Mouse (Mus musculus) stomach, embryonic 16.5 days (tissue): ENCODE measurements around the gene A630076J17Rik. TPM values are rescaled to one million over a fixed set of nuclear protein-coding genes. Genes with fewer than 3 reads are reported as not detected.
A peak's percentile ranks its signal among the peaks of the same experiment; 100 is the strongest.

Experiments
- ATAC-seq: fragments of 200-750 bp; cut with Nextera tagmentation; 2 replicates; pipeline ENCODE4 v1.8.0; 2017; ENCODE audit warnings: moderate number of reproducible peaks, moderate TSS enrichment; ENCODE audit not compliant: insufficient read depth, low FRiP score
- H3K27ac ChIP-seq: fragments of 300-500 bp; sonication (generic); 2 replicates; pipeline ENCODE4 v1.5.1; 2014; ENCODE audit warnings: low read length
- H3K27me3 ChIP-seq: fragments of 300-500 bp; sonication (generic); 2 replicates; pipeline ENCODE4 v1.6.1; 2014; ENCODE audit warnings: low read length, control low read depth, mixed read lengths; ENCODE audit not compliant: control insufficient read depth, insufficient read depth
- H3K36me3 ChIP-seq: fragments of 300-500 bp; sonication (generic); 2 replicates; pipeline ENCODE4 v1.6.1; 2014; ENCODE audit warnings: low read length; ENCODE audit not compliant: control insufficient read depth, insufficient read depth
- H3K4me1 ChIP-seq: fragments of 300-500 bp; sonication (generic); 2 replicates; pipeline ENCODE4 v1.6.1; 2014; ENCODE audit warnings: low read length, control low read depth, mixed read lengths; ENCODE audit not compliant: control insufficient read depth, insufficient read depth
- H3K4me2 ChIP-seq: fragments of 300-500 bp; sonication (generic); 2 replicates; pipeline ENCODE4 v1.6.1; 2014; ENCODE audit warnings: low read depth, low read length, mixed read lengths
- H3K4me3 ChIP-seq: fragments of 300-500 bp; sonication (generic); replicated peaks from 2 replicates; pipeline ENCODE4 v1.5.1; 2014; ENCODE audit warnings: mild to moderate bottlenecking, low read length
- H3K9ac ChIP-seq: fragments of 300-500 bp; sonication (generic); 2 replicates; pipeline ENCODE4 v1.6.1; 2014; ENCODE audit warnings: low read length
- H3K9me3 ChIP-seq: fragments of 300-500 bp; sonication (generic); replicated peaks from 2 replicates; pipeline ENCODE4 v1.6.1; 2016; ENCODE audit warnings: low read length, control low read depth; ENCODE audit not compliant: control insufficient read depth
- WGBS: fragments of 180-500 bp; shearing (Covaris S2); extraction: QIAGEN DNeasy Blood & Tissue Kit; methylation state at CpG from one replicate; pipeline ENCODE4 v1.1.7; 2014; 5-methylcytosine and 5-hydroxymethylcytosine counted together
- polyA plus RNA-seq: library from polyadenylated mRNA; unstranded; fragments of >200 nt; fragmentation: Nextera tagmentation; extraction: Ambion mirVana; gene quantifications from 2 replicates; pipeline ENCODE4 v1.2.1, GENCODE M21; 2015

Gene A630076J17Rik
- polyA plus RNA-seq, result 1.5 and 3.3 TPM in 2 replicates

GRCm38 (mm10) chr3:107230527-107230926 is at the start of gene A630076J17Rik:
Gene A630076J17Rik (plus strand): TSS chr3:107230614.
- Histone ChIP-seq H3K27me3 (no peaks in the 10 kb centered on the region), H3K4me2 (no peak within 1 kb of the TSS), H3K9me3 (no peaks in the 10 kb centered on the region), H3K4me1 (peaks cover 11% of the 10 kb centered on the region; the same call in 1 of the 2 replicates), H3K4me3 (no peak within 1 kb of the TSS), H3K9ac (no peak within 1 kb of the TSS), H3K27ac (peak within 1 kb of the TSS; percentile 69), H3K36me3 (no peaks in the 10 kb centered on the region)
- ATAC-seq, result no peak; the same call in 1 of the 2 replicates
- WGBS, result 7% methylated on average over 1 of the region's 1 CpGs

- ATAC-seq, result peak; percentile 68; the same call in 1 of the 2 replicates
- H3K4me3 ChIP-seq, result no peak overlapping the region
- H3K4me1 ChIP-seq, result no peaks in the 10 kb centered on the region
- WGBS, result 60% methylated on average over 2 of the region's 2 CpGs
- H3K36me3 ChIP-seq, result no peaks in the 10 kb centered on the region
- no peaks in the 10 kb centered on the region for H3K9me3 ChIP-seq
- no peaks in the 10 kb centered on the region for H3K27me3 ChIP-seq
- no peak overlapping the region for H3K9ac ChIP-seq
- no peak overlapping the region for H3K27ac ChIP-seq
- no peak overlapping the region for H3K4me2 ChIP-seq
Measured at GRCm38 (mm10) chr3:107180860-107181259, 49.6 kb upstream of the A630076J17Rik start.

DNA sequence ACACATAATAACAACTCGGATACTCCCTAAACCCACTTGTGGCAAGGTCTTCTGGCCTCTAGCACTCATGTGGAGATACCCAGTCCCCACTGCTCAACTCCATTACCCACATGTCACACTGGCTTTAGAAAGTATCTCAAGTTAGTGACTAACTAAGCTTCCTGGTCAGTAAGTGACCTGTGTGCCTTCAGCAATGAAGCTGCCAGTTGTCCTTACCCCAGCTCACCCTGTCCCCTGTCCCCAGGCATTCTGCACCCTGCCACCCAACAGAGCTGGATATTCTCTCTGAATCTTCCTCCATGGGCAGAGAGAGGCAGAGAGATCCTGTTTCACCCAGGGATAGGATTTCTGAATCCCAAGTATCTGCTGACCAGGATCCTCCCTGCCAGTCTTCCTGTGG is 47.7 kb upstream of the A630076J17Rik start, which contains the start of gene Kcna10:
Kcna10 (plus strand) TSS at position 301 of the 400 bp plus-strand sequence.
- Histone ChIP-seq H3K4me2 (no peak within 1 kb of the TSS), H3K4me1 (no peaks in the 10 kb centered on the region), H3K27me3 (no peaks in the 10 kb centered on the region), H3K4me3 (no peak within 1 kb of the TSS), H3K9ac (no peak within 1 kb of the TSS), H3K27ac (no peak within 1 kb of the TSS), H3K9me3 (no peaks in the 10 kb centered on the region), H3K36me3 (no peaks in the 10 kb centered on the region)
- WGBS, result 64% methylated on average over 1 of the region's 1 CpGs
- ATAC-seq, result no peak

DNA sequence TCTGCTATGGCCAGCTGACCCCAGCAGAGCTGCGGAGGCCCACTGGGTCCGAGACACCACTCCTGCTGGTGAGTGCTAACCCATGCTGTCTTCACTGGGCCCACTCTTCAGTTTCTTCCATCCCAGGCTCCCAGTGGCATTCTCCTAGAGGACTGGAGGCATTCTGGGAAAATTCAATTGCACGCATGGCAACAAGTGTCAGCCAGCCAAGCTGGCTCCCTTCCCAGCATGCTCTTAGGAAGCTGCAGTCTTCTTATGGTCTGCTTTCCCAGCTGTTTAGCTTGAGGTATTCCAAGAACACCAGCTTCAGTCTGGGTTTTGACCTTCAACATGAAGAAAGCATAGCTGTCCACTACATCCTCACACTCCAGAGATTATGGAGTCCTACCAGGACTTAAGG is 47.2 kb upstream of the A630076J17Rik start:
- Histone ChIP-seq H3K9ac (no peak overlapping the region), H3K4me1 (no peaks in the 10 kb centered on the region), H3K27ac (no peak overlapping the region), H3K36me3 (no peaks in the 10 kb centered on the region), H3K4me3 (no peak overlapping the region), H3K9me3 (no peaks in the 10 kb centered on the region), H3K27me3 (no peaks in the 10 kb centered on the region), H3K4me2 (no peak overlapping the region)
- 69% methylated on average over 3 of the region's 3 CpGs for WGBS
- no peak for ATAC-seq

GRCm38 (mm10) chr3:107185597-107185996 is 44.8 kb upstream of the A630076J17Rik start:
- no peak overlapping the region for H3K4me3 ChIP-seq
- H3K27ac ChIP-seq, result no peak overlapping the region
- no peaks in the 10 kb centered on the region for H3K9me3 ChIP-seq
- H3K9ac ChIP-seq, result no peak overlapping the region
- H3K36me3 ChIP-seq, result no peaks in the 10 kb centered on the region
- H3K4me1 ChIP-seq, result no peaks in the 10 kb centered on the region
- no peak for ATAC-seq
- H3K4me2 ChIP-seq, result no peak overlapping the region
- 70% methylated on average over 3 of the region's 3 CpGs for WGBS
- no peaks in the 10 kb centered on the region for H3K27me3 ChIP-seq

GRCm38 (mm10) chr3:107187022-107187421 is 43.4 kb upstream of the A630076J17Rik start:
- ATAC-seq, result no peak
- Histone ChIP-seq H3K9me3 (no peaks in the 10 kb centered on the region), H3K4me1 (no peaks in the 10 kb centered on the region), H3K9ac (no peak overlapping the region), H3K4me2 (no peak overlapping the region), H3K27me3 (no peaks in the 10 kb centered on the region), H3K4me3 (no peak overlapping the region), H3K36me3 (no peaks in the 10 kb centered on the region), H3K27ac (no peak overlapping the region)
- WGBS, result 79% methylated on average over 4 of the region's 4 CpGs

GRCm38 (mm10) chr3:107188226-107188899 is 42.1 kb upstream of the A630076J17Rik start:
- H3K9ac ChIP-seq, result no peak overlapping the region
- H3K9me3 ChIP-seq, result no peaks in the 10 kb centered on the region
- H3K4me2 ChIP-seq, result no peak overlapping the region
- H3K27me3 ChIP-seq, result no peaks in the 10 kb centered on the region
- ATAC-seq, result peak; percentile 42; the same call in 1 of the 2 replicates
- 41% methylated on average over 6 of the region's 6 CpGs for WGBS
- H3K27ac ChIP-seq, result no peak overlapping the region
- no peak overlapping the region for H3K4me3 ChIP-seq
- H3K4me1 ChIP-seq, result no peaks in the 10 kb centered on the region
- no peaks in the 10 kb centered on the region for H3K36me3 ChIP-seq

GRCm38 (mm10) chr3:107201310-107202180 is 28.9 kb upstream of the A630076J17Rik start:
- no peak for ATAC-seq
- H3K36me3 ChIP-seq, result no peaks in the 10 kb centered on the region
- H3K9me3 ChIP-seq, result no peaks in the 10 kb centered on the region
- H3K4me3 ChIP-seq, result no peak overlapping the region
- H3K9ac ChIP-seq, result 0 out of 2 replicates have a peak overlapping the region, but pooled peaks have one; percentile 10
- H3K27me3 ChIP-seq, result no peaks in the 10 kb centered on the region
- no peaks in the 10 kb centered on the region for H3K4me1 ChIP-seq
- H3K4me2 ChIP-seq, result no peak overlapping the region
- H3K27ac ChIP-seq, result no peak overlapping the region
- WGBS, result 22% methylated on average over 9 of the region's 9 CpGs

DNA sequence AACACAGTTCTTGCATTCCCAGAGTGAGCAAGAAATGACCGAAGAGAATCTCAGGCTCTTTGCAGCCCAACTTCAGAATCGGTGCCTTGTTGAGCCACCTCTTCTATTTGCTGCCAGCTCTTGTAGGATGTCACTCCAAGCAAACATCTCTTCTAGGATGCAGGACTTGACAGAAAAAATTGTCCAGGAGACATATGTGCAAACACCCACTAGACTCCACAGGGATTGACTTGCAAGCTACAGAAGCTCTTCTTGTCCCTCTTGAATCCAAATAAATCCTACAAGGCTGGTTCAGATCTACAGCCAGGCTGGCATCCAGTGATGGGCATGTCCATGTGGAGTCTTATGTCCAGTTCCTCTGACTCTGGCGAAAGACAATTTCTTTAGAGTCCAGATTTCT is 26.0 kb upstream of the A630076J17Rik start:
- no peak overlapping the region for H3K27ac ChIP-seq
- ATAC-seq, result no peak
- no peaks in the 10 kb centered on the region for H3K27me3 ChIP-seq
- H3K9ac ChIP-seq, result no peak overlapping the region
- 0 out of 2 replicates have a peak, but pooled peaks cover 3% of the 10 kb centered on the region for H3K4me1 ChIP-seq
- no peak overlapping the region for H3K4me2 ChIP-seq
- H3K4me3 ChIP-seq, result no peak overlapping the region
- 83% methylated on average over 3 of the region's 3 CpGs for WGBS
- no peaks in the 10 kb centered on the region for H3K9me3 ChIP-seq
- H3K36me3 ChIP-seq, result no peaks in the 10 kb centered on the region
